Mouse (Mus musculus): Measurements from ENCODE around the gene Tnfsf14.

Gene Tnfsf14

GRCm38 (mm10) chr17:57194041-57194507 lies at the start of gene Tnfsf14:
Gene Tnfsf14 (minus strand): TSS chr17:57194177.
- no peak for DNase-seq

GRCm38 (mm10) chr17:57237181-57237580 lies 43.2 kb upstream of the Tnfsf14 start:
- no peak for DNase-seq

- no peak for DNase-seq
These were observed 41.8 kb upstream of the Tnfsf14 start for GRCm38 (mm10) chr17:57235803-57236202.

GRCm38 (mm10) chr17:57234254-57234928 lies 40.4 kb upstream of the Tnfsf14 start:
- no peak for DNase-seq

GRCm38 (mm10) chr17:57233038-57233437 lies 39.1 kb upstream of the Tnfsf14 start:
- no peak for DNase-seq

GRCm38 (mm10) chr17:57232200-57232599 lies 38.2 kb upstream of the Tnfsf14 start:
- DNase-seq, result no peak

GRCm38 (mm10) chr17:57231321-57231771 lies 37.4 kb upstream of the Tnfsf14 start:
- no peak for DNase-seq

GRCm38 (mm10) chr17:57230728-57231125 lies 36.8 kb upstream of the Tnfsf14 start:
- DNase-seq, result no peak

GRCm38 (mm10) chr17:57229851-57230727 lies 36.1 kb upstream of the Tnfsf14 start:
- no peak for DNase-seq

GRCm38 (mm10) chr17:57228873-57229272 lies 34.9 kb upstream of the Tnfsf14 start:
- no peak for DNase-seq

GRCm38 (mm10) chr17:57228014-57228413 lies 34.0 kb upstream of the Tnfsf14 start, which contains the start of gene C3:
Gene C3 (minus strand): TSS chr17:57228136.
- no peak for DNase-seq

GRCm38 (mm10) chr17:57227468-57227867 lies 33.5 kb upstream of the Tnfsf14 start:
- DNase-seq, result no peak

GRCm38 (mm10) chr17:57223313-57223712 lies 29.3 kb upstream of the Tnfsf14 start:
- no peak for DNase-seq

GRCm38 (mm10) chr17:57221911-57222310 lies 27.9 kb upstream of the Tnfsf14 start:
- DNase-seq, result no peak

- no peak for DNase-seq
These were observed 25.9 kb upstream of the Tnfsf14 start for GRCm38 (mm10) chr17:57219884-57220207.

- DNase-seq, result peak; percentile 83
These were observed 25.3 kb upstream of the Tnfsf14 start for GRCm38 (mm10) chr17:57219167-57219883.

GRCm38 (mm10) chr17:57218335-57218900 lies 24.4 kb upstream of the Tnfsf14 start:
- DNase-seq, result no peak

GRCm38 (mm10) chr17:57214676-57215387 lies 20.9 kb upstream of the Tnfsf14 start:
- no peak for DNase-seq

- no peak for DNase-seq
These were observed 17.5 kb upstream of the Tnfsf14 start for GRCm38 (mm10) chr17:57211501-57211900.

- DNase-seq, result no peak
These were observed 15.4 kb upstream of the Tnfsf14 start for GRCm38 (mm10) chr17:57209330-57209729.

GRCm38 (mm10) chr17:57207938-57208337 lies 14.0 kb upstream of the Tnfsf14 start:
- DNase-seq, result no peak

Measured in right cerebral cortex, postnatal 14 days (tissue).